Mouse (Mus musculus): ENCODE data around the gene Rai1. TPM values are rescaled to one million over a fixed set of nuclear protein-coding genes. Genes with fewer than 3 reads are reported as not detected.

Rai1 gene
- polyA plus RNA-seq, 1 experiment from 2014 or later, result 3.7 TPM

GRCm38 (mm10) chr11:60187070-60187469 is 82.3 kb downstream of the Rai1 start:
- Histone ChIP-seq H3K4me2 (ENCODE audit: low read depth, low read length) (no peak overlapping the region), H3K9me3 (replicated peaks; ENCODE audit: control insufficient read depth, low read length) (no peaks in the 10 kb centered on the region), H3K9ac (ENCODE audit: low read depth, low read length) (no peak overlapping the region), H3K27ac (ENCODE audit: low read length) (no peak overlapping the region), H3K4me3 (ENCODE audit: low read depth, low read length) (no peak overlapping the region), H3K36me3 (ENCODE audit: control insufficient read depth, insufficient read depth) (no peaks in the 10 kb centered on the region), H3K4me1 (ENCODE audit: control insufficient read depth, low read depth, low read length) (peaks cover 25% of the 10 kb centered on the region), H3K27me3 (ENCODE audit: control insufficient read depth, insufficient read depth, low read depth, low read length) (no peaks in the 10 kb centered on the region)
- no peak for ATAC-seq (ENCODE audit: low read depth)
- 76% methylated on average over 11 of the region's 11 CpGs for WGBS (ENCODE audit: insufficient replicate concordance)

GRCm38 (mm10) chr11:60188275-60188853 is 83.6 kb downstream of the Rai1 start:
- no peaks in the 10 kb centered on the region for H3K27me3 ChIP-seq (ENCODE audit: control insufficient read depth, insufficient read depth, low read depth, low read length)
- H3K27ac ChIP-seq (ENCODE audit: low read length), result no peak overlapping the region
- H3K36me3 ChIP-seq (ENCODE audit: control insufficient read depth, insufficient read depth), result no peaks in the 10 kb centered on the region
- H3K9me3 ChIP-seq (replicated peaks; ENCODE audit: control insufficient read depth, low read length), result no peaks in the 10 kb centered on the region
- no peak for ATAC-seq (ENCODE audit: low read depth)
- no peak overlapping the region for H3K4me2 ChIP-seq (ENCODE audit: low read depth, low read length)
- 82% methylated on average over 25 of the region's 25 CpGs for WGBS (ENCODE audit: insufficient replicate concordance)
- no peak overlapping the region for H3K4me3 ChIP-seq (ENCODE audit: low read depth, low read length)
- no peak overlapping the region for H3K9ac ChIP-seq (ENCODE audit: low read depth, low read length)
- peaks cover 16% of the 10 kb centered on the region for H3K4me1 ChIP-seq (ENCODE audit: control insufficient read depth, low read depth, low read length)

- no peaks in the 10 kb centered on the region for H3K9me3 ChIP-seq (replicated peaks; ENCODE audit: control insufficient read depth, low read length)
- H3K27me3 ChIP-seq (ENCODE audit: control insufficient read depth, insufficient read depth, low read depth, low read length), result no peaks in the 10 kb centered on the region
- no peaks in the 10 kb centered on the region for H3K36me3 ChIP-seq (ENCODE audit: control insufficient read depth, insufficient read depth)
- no peak overlapping the region for H3K27ac ChIP-seq (ENCODE audit: low read length)
- ATAC-seq (ENCODE audit: low read depth), result no peak
- H3K4me2 ChIP-seq (ENCODE audit: low read depth, low read length), result no peak overlapping the region
- H3K4me3 ChIP-seq (ENCODE audit: low read depth, low read length), result no peak overlapping the region
- no peak overlapping the region for H3K9ac ChIP-seq (ENCODE audit: low read depth, low read length)
- H3K4me1 ChIP-seq (ENCODE audit: control insufficient read depth, low read depth, low read length), result peaks cover 11% of the 10 kb centered on the region
- 81% methylated on average over 21 of the region's 21 CpGs for WGBS (ENCODE audit: insufficient replicate concordance)
Observed at GRCm38 (mm10) chr11:60189501-60190040, 84.8 kb downstream of the Rai1 start.

GRCm38 (mm10) chr11:60190055-60190641 is 85.3 kb downstream of the Rai1 start:
- H3K27ac ChIP-seq (ENCODE audit: low read length), result no peak overlapping the region

GRCm38 (mm10) chr11:60192534-60192933 is 87.7 kb downstream of the Rai1 start:
- Histone ChIP-seq H3K4me3 (ENCODE audit: low read depth, low read length) (no peak overlapping the region), H3K9me3 (replicated peaks; ENCODE audit: control insufficient read depth, low read length) (peaks cover 4% of the 10 kb centered on the region; the same call in 1 of the 2 replicates), H3K36me3 (ENCODE audit: control insufficient read depth, insufficient read depth) (peaks cover 5% of the 10 kb centered on the region; the same call in 1 of the 2 replicates), H3K4me1 (ENCODE audit: control insufficient read depth, low read depth, low read length) (no peaks in the 10 kb centered on the region), H3K9ac (ENCODE audit: low read depth, low read length) (no peak overlapping the region), H3K4me2 (ENCODE audit: low read depth, low read length) (no peak overlapping the region), H3K27me3 (ENCODE audit: control insufficient read depth, insufficient read depth, low read depth, low read length) (no peaks in the 10 kb centered on the region), H3K27ac (ENCODE audit: low read length) (no peak overlapping the region)
- 36% methylated on average over 6 of the region's 6 CpGs for WGBS (ENCODE audit: insufficient replicate concordance)
- ATAC-seq (ENCODE audit: low read depth), result 0 out of 2 replicates have a peak, but pooled peaks have one; percentile 16

More at GRCm38 (mm10) chr11:60190055-60190641, 85.3 kb downstream of the Rai1 start:
- peaks cover 3% of the 10 kb centered on the region; the same call in 1 of the 2 replicates for H3K36me3 ChIP-seq (ENCODE audit: control insufficient read depth, insufficient read depth)
- H3K4me1 ChIP-seq (ENCODE audit: control insufficient read depth, low read depth, low read length), result peaks cover 5% of the 10 kb centered on the region
- H3K9me3 ChIP-seq (replicated peaks; ENCODE audit: control insufficient read depth, low read length), result peaks cover 3% of the 10 kb centered on the region; the same call in 1 of the 2 replicates
- 79% methylated on average over 17 of the region's 17 CpGs for WGBS (ENCODE audit: insufficient replicate concordance)
- no peak overlapping the region for H3K4me2 ChIP-seq (ENCODE audit: low read depth, low read length)
- no peaks in the 10 kb centered on the region for H3K27me3 ChIP-seq (ENCODE audit: control insufficient read depth, insufficient read depth, low read depth, low read length)
- ATAC-seq (ENCODE audit: low read depth), result no peak
- no peak overlapping the region for H3K4me3 ChIP-seq (ENCODE audit: low read depth, low read length)
- H3K9ac ChIP-seq (ENCODE audit: low read depth, low read length), result no peak overlapping the region

GRCm38 (mm10) chr11:60193556-60193955 is 88.7 kb downstream of the Rai1 start:
- no peaks in the 10 kb centered on the region for H3K27me3 ChIP-seq (ENCODE audit: control insufficient read depth, insufficient read depth, low read depth, low read length)
- 77% methylated on average over 4 of the region's 4 CpGs for WGBS (ENCODE audit: insufficient replicate concordance)
- H3K4me2 ChIP-seq (ENCODE audit: low read depth, low read length), result no peak overlapping the region
- peaks cover 4% of the 10 kb centered on the region; the same call in 1 of the 2 replicates for H3K9me3 ChIP-seq (replicated peaks; ENCODE audit: control insufficient read depth, low read length)
- no peak for ATAC-seq (ENCODE audit: low read depth)
- H3K4me3 ChIP-seq (ENCODE audit: low read depth, low read length), result no peak overlapping the region
- H3K4me1 ChIP-seq (ENCODE audit: control insufficient read depth, low read depth, low read length), result no peaks in the 10 kb centered on the region
- no peak overlapping the region for H3K9ac ChIP-seq (ENCODE audit: low read depth, low read length)
- H3K36me3 ChIP-seq (ENCODE audit: control insufficient read depth, insufficient read depth), result peaks cover 7% of the 10 kb centered on the region
- H3K27ac ChIP-seq (ENCODE audit: low read length), result no peak overlapping the region

- Histone ChIP-seq H3K4me1 (ENCODE audit: control insufficient read depth, low read depth, low read length) (no peaks in the 10 kb centered on the region; the same call in 1 of the 2 replicates), H3K27me3 (ENCODE audit: control insufficient read depth, insufficient read depth, low read depth, low read length) (no peaks in the 10 kb centered on the region), H3K9me3 (replicated peaks; ENCODE audit: control insufficient read depth, low read length) (peaks cover 4% of the 10 kb centered on the region; the same call in 1 of the 2 replicates), H3K36me3 (ENCODE audit: control insufficient read depth, insufficient read depth) (peaks cover 15% of the 10 kb centered on the region), H3K4me2 (ENCODE audit: low read depth, low read length) (no peak overlapping the region), H3K27ac (ENCODE audit: low read length) (no peak overlapping the region), H3K4me3 (ENCODE audit: low read depth, low read length) (no peak overlapping the region), H3K9ac (ENCODE audit: low read depth, low read length) (no peak overlapping the region)
- no peak for ATAC-seq (ENCODE audit: low read depth)
Observed at GRCm38 (mm10) chr11:60195108-60195507, 90.3 kb downstream of the Rai1 start.

GRCm38 (mm10) chr11:60196344-60196743 is 91.5 kb downstream of the Rai1 start:
- WGBS (ENCODE audit: insufficient replicate concordance), result 62% methylated on average over 5 of the region's 5 CpGs
- Histone ChIP-seq H3K27ac (ENCODE audit: low read length) (no peak overlapping the region), H3K4me2 (ENCODE audit: low read depth, low read length) (no peak overlapping the region), H3K4me3 (ENCODE audit: low read depth, low read length) (no peak overlapping the region), H3K9me3 (replicated peaks; ENCODE audit: control insufficient read depth, low read length) (peaks cover 4% of the 10 kb centered on the region; the same call in 1 of the 2 replicates), H3K4me1 (ENCODE audit: control insufficient read depth, low read depth, low read length) (no peaks in the 10 kb centered on the region; the same call in 1 of the 2 replicates), H3K27me3 (ENCODE audit: control insufficient read depth, insufficient read depth, low read depth, low read length) (no peaks in the 10 kb centered on the region), H3K36me3 (ENCODE audit: control insufficient read depth, insufficient read depth) (peaks cover 22% of the 10 kb centered on the region), H3K9ac (ENCODE audit: low read depth, low read length) (no peak overlapping the region)
- no peak for ATAC-seq (ENCODE audit: low read depth)

- Histone ChIP-seq H3K4me3 (ENCODE audit: low read depth, low read length) (no peak overlapping the region), H3K4me1 (ENCODE audit: control insufficient read depth, low read depth, low read length) (no peaks in the 10 kb centered on the region; the same call in 1 of the 2 replicates), H3K27me3 (ENCODE audit: control insufficient read depth, insufficient read depth, low read depth, low read length) (no peaks in the 10 kb centered on the region), H3K9ac (ENCODE audit: low read depth, low read length) (no peak overlapping the region), H3K9me3 (replicated peaks; ENCODE audit: control insufficient read depth, low read length) (peaks cover 4% of the 10 kb centered on the region; the same call in 1 of the 2 replicates), H3K36me3 (ENCODE audit: control insufficient read depth, insufficient read depth) (peaks cover 39% of the 10 kb centered on the region), H3K27ac (ENCODE audit: low read length) (no peak overlapping the region), H3K4me2 (ENCODE audit: low read depth, low read length) (no peak overlapping the region)
- ATAC-seq (ENCODE audit: low read depth), result no peak
- WGBS (ENCODE audit: insufficient replicate concordance), result 77% methylated on average over 24 of the region's 24 CpGs
Observed at GRCm38 (mm10) chr11:60197998-60198619, 93.3 kb downstream of the Rai1 start.

All from liver, embryonic 16.5 days (tissue).